Mouse (Mus musculus) olfactory bulb, adult 2 months (tissue): ENCODE results near the gene Rrp7a.
"Not testable (repeated sequence)": the region's sequence is repeated elsewhere in the genome, so short reads cannot be mapped to it uniquely, and the experiment has no call there.

Experiments
- CTCF ChIP-seq: fragments of 200-500 bp; IDR thresholded peaks from 2 replicates; pipeline ENCODE4 v1.5.1; 2012; ENCODE audit warnings: low read depth, mild to moderate bottlenecking, low read length, moderate library complexity; ENCODE audit not compliant: insufficient read depth
- POLR2A ChIP-seq: fragments of 200-500 bp; IDR thresholded peaks from 2 replicates; pipeline ENCODE4 v1.6.1; 2012; ENCODE audit warnings: mild to moderate bottlenecking, low read depth, low read length, moderate library complexity; ENCODE audit not compliant: insufficient read depth

- not testable (repeated sequence) for TF ChIP-seq POLR2A, CTCF
These were observed 4.4 kb upstream of the Rrp7a start for GRCm38 (mm10) chr15:83127037-83127436.
